Mouse (Mus musculus) MEL (cell line): ENCODE measurements around the gene Dis3l. TPM values are rescaled to one million over a fixed set of nuclear protein-coding genes. Genes with fewer than 3 reads are reported as not detected.

ENCODE experiments used
- DNase-seq: peaks from one replicate; pipeline ENCODE4 v3.0.0; 2011; ENCODE audit warnings: low read depth, low spot score
- H3K27ac ChIP-seq: 2 replicates; pipeline ENCODE4 v1.5.1; 2012; ENCODE audit warnings: low read depth, mild to moderate bottlenecking, control low read depth, low read length, moderate library complexity; ENCODE audit not compliant: control insufficient read depth
- H3K27me3 ChIP-seq, 2 experiments: fragments of 150-350 bp in 1 of 2; sonication (generic) in 1 of 2; 2 replicates each; pipeline ENCODE4 v1.6.1; 2012; ENCODE audit warnings: low read length in 2 of 2, mild to moderate bottlenecking in 2 of 2, improper control_type of control experiment in 1 of 2, moderate library complexity in 1 of 2; ENCODE audit not compliant: insufficient read depth in 2 of 2, control insufficient read depth in 1 of 2
- H3K36me3 ChIP-seq, 2 experiments: 2 replicates each; pipeline ENCODE4 v1.6.1; 2012 to 2014; ENCODE audit warnings: low read length in 2 of 2, improper control_type of control experiment in 1 of 2, inconsistent platforms in 1 of 2, mild to moderate bottlenecking in 1 of 2; ENCODE audit not compliant: insufficient read depth in 2 of 2, control insufficient read depth in 1 of 2
- H3K4me1 ChIP-seq, 2 experiments: fragments of 150-350 bp in 1 of 2; sonication (generic) in 1 of 2; 2 replicates each; pipeline ENCODE4 v1.6.1; 2012; ENCODE audit warnings: low read length in 2 of 2, improper control_type of control experiment in 1 of 2, mild to moderate bottlenecking in 1 of 2; ENCODE audit not compliant: insufficient read depth in 2 of 2, control insufficient read depth in 1 of 2
- H3K4me3 ChIP-seq, 2 experiments: fragments of 150-350 bp in 1 of 2; sonication (generic) in 1 of 2; 2 replicates each; pipeline ENCODE4 v1.5.1; 2012; ENCODE audit warnings: low read depth in 2 of 2, low read length in 2 of 2, mild to moderate bottlenecking in 2 of 2, moderate library complexity in 2 of 2, control low read depth in 1 of 2, improper control_type of control experiment in 1 of 2; ENCODE audit not compliant: control insufficient read depth in 1 of 2, insufficient read depth in 1 of 2
- H3K79me2 ChIP-seq: 2 replicates; pipeline ENCODE4 v1.6.1; 2012; ENCODE audit warnings: mild to moderate bottlenecking, low read length, moderate library complexity; ENCODE audit not compliant: control insufficient read depth, poor library complexity, insufficient read depth
- H3K9ac ChIP-seq: 2 replicates; pipeline ENCODE4 v1.6.1; 2012; ENCODE audit warnings: low read depth, mild to moderate bottlenecking, control low read depth, low read length, moderate library complexity; ENCODE audit not compliant: control insufficient read depth, poor library complexity, severe bottlenecking
- H3K9me3 ChIP-seq: fragments of 150-350 bp; sonication (generic); replicated peaks from 2 replicates; pipeline ENCODE4 v1.6.1; 2012; ENCODE audit warnings: mild to moderate bottlenecking, low read length, improper control_type of control experiment, moderate library complexity; ENCODE audit not compliant: insufficient read depth
- CHD1 ChIP-seq: IDR thresholded peaks from 2 replicates; pipeline ENCODE4 v1.6.1; 2012; ENCODE audit warnings: low read depth, mild to moderate bottlenecking, inconsistent platforms, low read length, improper control_type of control experiment
- HCFC1 ChIP-seq: IDR thresholded peaks from 2 replicates; pipeline ENCODE4 v1.6.1; 2012; ENCODE audit warnings: low read depth, mild to moderate bottlenecking, inconsistent platforms, low read length, improper control_type of control experiment, moderate library complexity
- JUND ChIP-seq: IDR thresholded peaks from 2 replicates; pipeline ENCODE4 v1.6.1; 2011; ENCODE audit warnings: low read depth, mild to moderate bottlenecking, improper control_type of control experiment, low read length
- MAFK ChIP-seq: IDR thresholded peaks from 2 replicates; pipeline ENCODE4 v1.6.1; 2011; ENCODE audit warnings: low read depth, mild to moderate bottlenecking, low read length, improper control_type of control experiment, borderline replicate concordance
- MEF2A ChIP-seq: IDR thresholded peaks from 2 replicates; pipeline ENCODE4 v1.6.1; 2014; ENCODE audit warnings: low read depth, mild to moderate bottlenecking, inconsistent platforms, low read length, improper control_type of control experiment; ENCODE audit not compliant: poor library complexity, insufficient replicate concordance, severe bottlenecking; ENCODE audit errors: extremely low read depth
- MXI1 ChIP-seq: IDR thresholded peaks from 2 replicates; pipeline ENCODE4 v1.6.1; 2011; ENCODE audit warnings: mild to moderate bottlenecking, low read depth, low read length, improper control_type of control experiment
- NELFE ChIP-seq: IDR thresholded peaks from 2 replicates; pipeline ENCODE4 v1.6.1; 2011; ENCODE audit warnings: low read depth, low read length, improper control_type of control experiment
- NRF1 ChIP-seq: IDR thresholded peaks from 2 replicates; pipeline ENCODE4 v1.6.1; 2014; ENCODE audit warnings: low read depth, mild to moderate bottlenecking, inconsistent platforms, low read length, improper control_type of control experiment, moderate library complexity; ENCODE audit not compliant: poor library complexity, insufficient read depth, severe bottlenecking
- POLR2A ChIP-seq, 2 experiments: IDR thresholded peaks; 2 replicates each; pipeline ENCODE4 v1.6.1; 2011 to 2012; ENCODE audit warnings: low read length in 2 of 2, mild to moderate bottlenecking in 2 of 2, control low read depth in 1 of 2, improper control_type of control experiment in 1 of 2, low read depth in 1 of 2, moderate library complexity in 1 of 2; ENCODE audit not compliant: control insufficient read depth in 1 of 2, insufficient read depth in 1 of 2, poor library complexity in 1 of 2
- POLR2AphosphoS2 ChIP-seq: IDR thresholded peaks from 2 replicates; pipeline ENCODE4 v1.6.1; 2011; ENCODE audit warnings: low read length, improper control_type of control experiment
- RAD21 ChIP-seq: IDR thresholded peaks from 2 replicates; pipeline ENCODE4 v1.6.1; 2011; ENCODE audit warnings: mild to moderate bottlenecking, low read depth, low read length, improper control_type of control experiment
- SIN3A ChIP-seq: IDR thresholded peaks from 2 replicates; pipeline ENCODE4 v1.6.1; 2012; ENCODE audit warnings: low read length, improper control_type of control experiment, inconsistent platforms
- TBP ChIP-seq: IDR thresholded peaks from 2 replicates; pipeline ENCODE4 v1.8.0; 2011; ENCODE audit warnings: low read depth, low read length, improper control_type of control experiment
- TCF12 ChIP-seq: IDR thresholded peaks from 2 replicates; pipeline ENCODE4 v1.6.1; 2014; ENCODE audit warnings: low read depth, mild to moderate bottlenecking, inconsistent platforms, low read length, improper control_type of control experiment, moderate library complexity
- UBTF ChIP-seq: IDR thresholded peaks from 2 replicates; pipeline ENCODE4 v1.6.1; 2012; ENCODE audit warnings: low read depth, mild to moderate bottlenecking, inconsistent platforms, low read length, improper control_type of control experiment, moderate library complexity, borderline replicate concordance; ENCODE audit not compliant: insufficient read depth
- USF1 ChIP-seq: IDR thresholded peaks from 2 replicates; pipeline ENCODE4 v1.6.1; 2014; ENCODE audit warnings: low read depth, mild to moderate bottlenecking, inconsistent platforms, low read length, improper control_type of control experiment, moderate library complexity
- USF2 ChIP-seq, 2 experiments: IDR thresholded peaks; 2 replicates each; pipeline ENCODE4 v1.6.1; 2011 to 2012; ENCODE audit warnings: improper control_type of control experiment in 2 of 2, low read length in 2 of 2, borderline replicate concordance in 1 of 2, inconsistent platforms in 1 of 2, low read depth in 1 of 2, mild to moderate bottlenecking in 1 of 2; ENCODE audit not compliant: insufficient read depth in 1 of 2
- ZKSCAN1 ChIP-seq: IDR thresholded peaks from 2 replicates; pipeline ENCODE4 v1.6.1; 2012; ENCODE audit warnings: low read depth, mild to moderate bottlenecking, inconsistent platforms, low read length, improper control_type of control experiment, moderate library complexity
- ZMIZ1 ChIP-seq: IDR thresholded peaks from 2 replicates; pipeline ENCODE4 v1.6.1; 2012; ENCODE audit warnings: low read depth, mild to moderate bottlenecking, inconsistent platforms, low read length, improper control_type of control experiment, moderate library complexity
- polyA plus RNA-seq, 2 experiments: library from polyadenylated mRNA; stranded (reverse) in 1 of 2; unstranded in 1 of 2; fragments of >175 nt in 1 of 2; fragments of >200 nt in 1 of 2; gene quantifications; 2 replicates each; pipeline versions ENCODE4 v1.2.1 to v1.2.4; 2012; ENCODE audit warnings: low replicate concordance in 2 of 2, low read depth in 1 of 2; ENCODE audit not compliant: insufficient read length in 2 of 2, insufficient read depth in 1 of 2, missing spikeins in 1 of 2
- total RNA-seq: library from RNA; depleted of rRNA; stranded (reverse); fragments of 300-350 nt; gene quantifications from 2 replicates; pipeline ENCODE4 v1.2.3, GENCODE M21; 2012

The Dis3l gene
- total and polyA plus RNA-seq, 3 experiments = 13.1 to 14.0 TPM; not detected in 1

DNA sequence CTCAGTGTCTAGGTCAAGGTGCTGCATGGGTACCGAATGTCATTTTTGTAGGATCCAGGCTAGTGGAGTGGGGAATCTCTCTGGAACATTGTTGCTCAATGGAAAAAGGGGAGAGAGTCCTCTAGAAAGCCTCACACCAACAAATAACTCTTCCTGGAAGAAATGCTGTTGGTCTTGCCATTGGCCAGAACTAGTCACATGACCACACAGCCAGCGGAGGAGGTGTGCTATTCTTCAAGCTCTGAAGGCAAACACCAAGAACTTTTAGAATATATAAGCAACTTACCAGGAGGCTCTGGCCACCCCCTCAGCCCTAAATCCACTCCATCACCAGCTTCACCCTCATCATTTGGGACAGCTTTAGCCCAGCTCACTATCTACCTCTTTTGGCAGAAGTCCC, 2.6 kb upstream of the Dis3l start:
- Histone ChIP-seq H3K27ac (no peak overlapping the region), H3K9me3 (no peaks in the 10 kb centered on the region), H3K36me3 (peaks cover 0 to 5% of the 10 kb centered on the region in 2 experiments; a peak in 2 of 4 replicates), H3K4me3 (no peak overlapping the region), H3K79me2 (peaks cover 13% of the 10 kb centered on the region), H3K27me3 (no peaks in the 10 kb centered on the region), H3K9ac (no peak overlapping the region), H3K4me1 (peaks cover 0 to 4% of the 10 kb centered on the region in 2 experiments; a peak in 2 of 4 replicates)
- peak; percentile 28 for DNase-seq
- no peak for TF ChIP-seq JUND
- no peak for TF ChIP-seq NRF1
- no peak for TF ChIP-seq RAD21
- TF ChIP-seq USF1 = peak; percentile 80
- TF ChIP-seq UBTF = no peak
- TF ChIP-seq USF2 (IDR thresholded peaks at IDR 0.05; ENCODE audit: borderline replicate concordance in 1 of 2, insufficient read depth in 1 of 2, low read depth in 1 of 2, low read length in 2 of 2) = peak in 1 of 2 experiments; percentile 47; a peak in 1 of 4 replicates

- no peak overlapping the region for H3K27ac ChIP-seq
- H3K4me3 ChIP-seq = peak overlapping the region; percentile 78 to 85
- no peaks in the 10 kb centered on the region for H3K9me3 ChIP-seq
- H3K36me3 ChIP-seq = peaks cover 0 to 5% of the 10 kb centered on the region in 2 experiments; a peak in 2 of 4 replicates
- H3K27me3 ChIP-seq = no peaks in the 10 kb centered on the region
- TF ChIP-seq MAFK (0 out of 2 replicates have a peak, but pooled peaks have one; percentile 29), HCFC1 (no peak), MXI1 (no peak)
- peak; percentile 20 for DNase-seq
- peaks cover 13% of the 10 kb centered on the region for H3K79me2 ChIP-seq
- H3K4me1 ChIP-seq = peaks cover 0 to 4% of the 10 kb centered on the region in 2 experiments; a peak in 2 of 4 replicates
- peak overlapping the region; percentile 100 for H3K9ac ChIP-seq
Measured at GRCm38 (mm10) chr9:64341671-64342070, 583 bp upstream of the Dis3l start.

- peak; percentile 79 for DNase-seq
- H3K27ac ChIP-seq = peak overlapping the region; percentile 82
- peaks cover 13% of the 10 kb centered on the region for H3K79me2 ChIP-seq
- no peaks in the 10 kb centered on the region for H3K27me3 ChIP-seq
- peak overlapping the region; percentile 100 for H3K9ac ChIP-seq
- H3K9me3 ChIP-seq = no peaks in the 10 kb centered on the region
- H3K36me3 ChIP-seq = peaks cover 0 to 5% of the 10 kb centered on the region in 2 experiments; a peak in 2 of 4 replicates
- peaks cover 0 to under 1% of the 10 kb centered on the region in 2 experiments; a peak in 2 of 4 replicates for H3K4me1 ChIP-seq
- H3K4me3 ChIP-seq = peak overlapping the region; percentile 78 to 85
- TF ChIP-seq NELFE (peak; percentile 59), CHD1 (peak; percentile 79; the same call in 1 of the 2 replicates), ZMIZ1 (peak; percentile 28; the same call in 1 of the 2 replicates), ZKSCAN1 (0 out of 2 replicates have a peak, but pooled peaks have one; percentile 17), SIN3A (peak; percentile 58; the same call in 1 of the 2 replicates), JUND (no peak), MEF2A (no peak), USF2 (IDR thresholded peaks at IDR 0.05; ENCODE audit: borderline replicate concordance in 1 of 2, insufficient read depth in 1 of 2, low read depth in 1 of 2, low read length in 2 of 2) (no peak), POLR2A (IDR thresholded peaks at IDR 0.05; ENCODE audit: control insufficient read depth in 1 of 2, insufficient read depth in 1 of 2, low read depth in 1 of 2, low read length in 2 of 2, poor library complexity in 1 of 2) (peak; percentile 68 to 71), MXI1 (peak; percentile 60), POLR2AphosphoS2 (no peak), UBTF (peak; percentile 99), NRF1 (no peak), TCF12 (peak; percentile 7; the same call in 1 of the 2 replicates), TBP (peak; percentile 41; the same call in 1 of the 2 replicates)
Measured at GRCm38 (mm10) chr9:64340351-64341253, 486 bp downstream of the Dis3l start.
